Mouse (Mus musculus): ENCODE results near the gene Ces3a. TPM values are rescaled to one million over a fixed set of nuclear protein-coding genes. Genes with fewer than 3 reads are reported as not detected.
"Not testable (repeated sequence)": the region's sequence is repeated elsewhere in the genome, so short reads cannot be mapped to it uniquely, and the experiment has no call there.

Gene Ces3a
- polyA plus RNA-seq, 1 experiment, result not detected

- H3K27me3 ChIP-seq (ENCODE audit: control insufficient read depth, insufficient read depth, insufficient read length), result peaks cover 4% of the 10 kb centered on the region
- TF ChIP-seq MYOD1 (IDR thresholded peaks at IDR 0.05; ENCODE audit: control insufficient read depth, insufficient read length, low read depth) (no peak), MYOG (IDR thresholded peaks at IDR 0.05; ENCODE audit: control insufficient read depth, extremely low read depth, insufficient read length) (no peak), CEBPB (IDR thresholded peaks at IDR 0.05; ENCODE audit: low read depth) (no peak), FOSL1 (IDR thresholded peaks at IDR 0.05; ENCODE audit: insufficient read depth, low read length, poor library complexity, severe bottlenecking) (no peak), USF1 (IDR thresholded peaks at IDR 0.05; ENCODE audit: low read depth) (no peak), CTCF (IDR thresholded peaks at IDR 0.05; ENCODE audit: control insufficient read depth, insufficient read depth, insufficient read length) (no peak), MAX (IDR thresholded peaks at IDR 0.05) (no peak)
- no peak overlapping the region for H3ac ChIP-seq (ENCODE audit: control insufficient read depth, insufficient read length, low read depth)
These were observed 30.2 kb downstream of the Ces3a start for GRCm38 (mm10) chr8:105078591-105078990.

DNA sequence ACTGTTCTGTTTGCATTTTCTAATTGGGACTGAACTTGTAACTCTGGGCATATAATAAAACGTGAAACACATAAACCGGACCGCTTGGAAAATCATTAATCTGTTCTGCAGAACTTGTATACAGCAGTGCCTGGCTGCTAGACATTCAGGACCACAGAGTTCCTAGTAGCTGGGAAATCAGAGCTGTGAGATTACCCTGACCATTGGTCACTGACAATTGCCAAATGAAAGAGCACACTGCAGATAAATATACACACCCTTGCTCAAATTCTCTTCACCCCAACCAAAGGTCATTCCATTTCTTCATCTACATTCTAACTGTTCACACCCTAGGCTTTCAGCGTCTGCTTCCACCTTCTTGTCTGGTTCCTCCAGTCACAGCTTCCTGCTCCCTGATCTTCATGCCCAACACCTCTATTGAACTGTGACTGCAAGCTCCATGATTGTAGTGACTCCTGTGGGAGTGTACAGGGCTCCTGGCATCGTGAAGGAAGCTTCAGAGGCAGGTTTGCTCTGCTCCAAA lies 32.5 kb downstream of the Ces3a start:
- Histone ChIP-seq H3K79me2 (ENCODE audit: control insufficient read depth, insufficient read depth) (no peaks in the 10 kb centered on the region), H3K36me3 (ENCODE audit: control insufficient read depth, insufficient read depth) (no peaks in the 10 kb centered on the region), H3K4me3 (ENCODE audit: insufficient read depth, poor library complexity, severe bottlenecking) (no peak overlapping the region), H3K79me3 (ENCODE audit: low read depth) (no peaks in the 10 kb centered on the region), H3K27me3 (ENCODE audit: control insufficient read depth, insufficient read depth, insufficient read length) (peaks cover 4% of the 10 kb centered on the region), H3ac (ENCODE audit: control insufficient read depth, insufficient read length, low read depth) (no peak overlapping the region)
- TF ChIP-seq MYOD1 (IDR thresholded peaks at IDR 0.05; ENCODE audit: control insufficient read depth, insufficient read length, low read depth) (no peak), MAX (IDR thresholded peaks at IDR 0.05) (no peak), FOSL1 (IDR thresholded peaks at IDR 0.05; ENCODE audit: insufficient read depth, low read length, poor library complexity, severe bottlenecking) (no peak), CEBPB (IDR thresholded peaks at IDR 0.05; ENCODE audit: low read depth) (no peak), USF1 (IDR thresholded peaks at IDR 0.05; ENCODE audit: low read depth) (no peak), MYOG (IDR thresholded peaks at IDR 0.05; ENCODE audit: control insufficient read depth, extremely low read depth, insufficient read length) (no peak), CTCF (IDR thresholded peaks at IDR 0.05; ENCODE audit: control insufficient read depth, insufficient read depth, insufficient read length) (no peak)

More at GRCm38 (mm10) chr8:105078591-105078990, 30.2 kb downstream of the Ces3a start:
- no peaks in the 10 kb centered on the region for H3K79me3 ChIP-seq (ENCODE audit: low read depth)
- H3K36me3 ChIP-seq (ENCODE audit: control insufficient read depth, insufficient read depth), result no peaks in the 10 kb centered on the region
- H3K4me3 ChIP-seq (ENCODE audit: insufficient read depth, poor library complexity, severe bottlenecking), result no peak overlapping the region
- H3K79me2 ChIP-seq (ENCODE audit: control insufficient read depth, insufficient read depth), result no peaks in the 10 kb centered on the region

GRCm38 (mm10) chr8:105083449-105084050 lies 35.1 kb downstream of the Ces3a start, which contains the start of gene Ces3b:
Gene Ces3b (plus strand): TSS chr8:105083753.
- Histone ChIP-seq H3K79me2 (ENCODE audit: control insufficient read depth, insufficient read depth) (no peaks in the 10 kb centered on the region), H3K4me3 (ENCODE audit: insufficient read depth, poor library complexity, severe bottlenecking) (no peak within 1 kb of the TSS), H3ac (ENCODE audit: control insufficient read depth, insufficient read length, low read depth) (no peak within 1 kb of the TSS), H3K79me3 (ENCODE audit: low read depth) (no peaks in the 10 kb centered on the region), H3K36me3 (ENCODE audit: control insufficient read depth, insufficient read depth) (no peaks in the 10 kb centered on the region), H3K27me3 (ENCODE audit: control insufficient read depth, insufficient read depth, insufficient read length) (peaks cover 4% of the 10 kb centered on the region)
- no peak for TF ChIP-seq MYOG (IDR thresholded peaks at IDR 0.05; ENCODE audit: control insufficient read depth, extremely low read depth, insufficient read length)
- no peak for TF ChIP-seq MYOD1 (IDR thresholded peaks at IDR 0.05; ENCODE audit: control insufficient read depth, insufficient read length, low read depth)
- no peak for TF ChIP-seq CTCF (IDR thresholded peaks at IDR 0.05; ENCODE audit: control insufficient read depth, insufficient read depth, insufficient read length)
- TF ChIP-seq CEBPB (IDR thresholded peaks at IDR 0.05; ENCODE audit: low read depth), result no peak
- no peak for TF ChIP-seq MAX (IDR thresholded peaks at IDR 0.05)
- TF ChIP-seq FOSL1 (IDR thresholded peaks at IDR 0.05; ENCODE audit: insufficient read depth, low read length, poor library complexity, severe bottlenecking), result no peak
- TF ChIP-seq USF1 (IDR thresholded peaks at IDR 0.05; ENCODE audit: low read depth), result no peak

DNA sequence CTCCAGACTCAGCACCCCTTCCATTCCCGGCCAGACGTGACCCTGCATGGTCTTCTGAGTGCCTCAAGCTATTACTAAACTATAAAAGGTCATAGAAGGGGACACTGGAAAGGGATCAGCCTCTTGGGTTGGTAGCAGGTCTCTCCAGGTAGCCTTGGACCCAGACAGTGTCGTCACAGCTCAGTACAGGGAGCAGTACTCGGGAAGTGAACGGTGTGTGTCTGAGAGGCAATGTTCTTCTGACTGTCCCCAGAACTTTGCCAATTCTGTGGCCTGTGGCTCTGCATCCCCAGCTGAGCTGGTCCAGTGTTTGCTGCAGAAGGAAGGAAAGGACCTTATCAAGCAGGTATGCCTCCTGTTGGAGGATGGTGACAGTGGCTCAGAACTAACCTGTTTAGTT lies 39.8 kb downstream of the Ces3a start:
- not testable (repeated sequence) for H3K36me3 ChIP-seq (ENCODE audit: control insufficient read depth, insufficient read depth); H3ac ChIP-seq (ENCODE audit: control insufficient read depth, insufficient read length, low read depth); H3K4me3 ChIP-seq (ENCODE audit: insufficient read depth, poor library complexity, severe bottlenecking); H3K79me2 ChIP-seq (ENCODE audit: control insufficient read depth, insufficient read depth); H3K79me3 ChIP-seq (ENCODE audit: low read depth)
- peaks cover 11% of the 10 kb centered on the region for H3K27me3 ChIP-seq (ENCODE audit: control insufficient read depth, insufficient read depth, insufficient read length)

GRCm38 (mm10) chr8:105088581-105088980 lies 40.2 kb downstream of the Ces3a start:
- H3K79me2 ChIP-seq (ENCODE audit: control insufficient read depth, insufficient read depth), result no peaks in the 10 kb centered on the region
- H3K4me3 ChIP-seq (ENCODE audit: insufficient read depth, poor library complexity, severe bottlenecking), result no peak overlapping the region
- no peak overlapping the region for H3ac ChIP-seq (ENCODE audit: control insufficient read depth, insufficient read length, low read depth)
- H3K79me3 ChIP-seq (ENCODE audit: low read depth), result no peaks in the 10 kb centered on the region
- H3K27me3 ChIP-seq (ENCODE audit: control insufficient read depth, insufficient read depth, insufficient read length), result peaks cover 11% of the 10 kb centered on the region
- no peaks in the 10 kb centered on the region for H3K36me3 ChIP-seq (ENCODE audit: control insufficient read depth, insufficient read depth)
- TF ChIP-seq MYOD1 (IDR thresholded peaks at IDR 0.05; ENCODE audit: control insufficient read depth, insufficient read length, low read depth) (no peak), FOSL1 (IDR thresholded peaks at IDR 0.05; ENCODE audit: insufficient read depth, low read length, poor library complexity, severe bottlenecking) (no peak), CTCF (IDR thresholded peaks at IDR 0.05; ENCODE audit: control insufficient read depth, insufficient read depth, insufficient read length) (no peak), CEBPB (IDR thresholded peaks at IDR 0.05; ENCODE audit: low read depth) (no peak), MAX (IDR thresholded peaks at IDR 0.05) (no peak), USF1 (IDR thresholded peaks at IDR 0.05; ENCODE audit: low read depth) (no peak), MYOG (IDR thresholded peaks at IDR 0.05; ENCODE audit: control insufficient read depth, extremely low read depth, insufficient read length) (no peak)

DNA sequence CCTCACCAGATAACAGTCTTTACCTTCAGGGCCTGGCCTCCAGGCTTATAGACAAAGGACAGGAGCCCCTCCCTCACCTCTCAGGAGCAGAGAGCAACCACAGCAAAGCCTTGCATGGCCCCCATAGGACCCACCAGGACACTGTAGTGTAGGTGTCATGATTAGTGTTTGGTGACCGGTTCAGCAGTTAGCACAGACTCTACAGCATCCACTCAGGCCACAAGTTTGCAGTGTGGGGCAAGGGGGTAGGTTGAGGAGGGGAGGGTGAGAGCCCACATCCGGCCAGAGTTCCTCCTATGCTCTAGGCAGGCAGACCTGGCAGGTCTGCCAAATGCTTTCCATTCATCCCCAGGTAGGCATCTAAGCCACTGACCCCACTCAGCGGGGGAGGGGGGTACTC lies 45.6 kb downstream of the Ces3a start:
- no peaks in the 10 kb centered on the region for H3K36me3 ChIP-seq (ENCODE audit: control insufficient read depth, insufficient read depth)
- no peak overlapping the region for H3K4me3 ChIP-seq (ENCODE audit: insufficient read depth, poor library complexity, severe bottlenecking)
- H3ac ChIP-seq (ENCODE audit: control insufficient read depth, insufficient read length, low read depth), result no peak overlapping the region
- H3K27me3 ChIP-seq (ENCODE audit: control insufficient read depth, insufficient read depth, insufficient read length), result peaks cover 9% of the 10 kb centered on the region
- H3K79me2 ChIP-seq (ENCODE audit: control insufficient read depth, insufficient read depth), result no peaks in the 10 kb centered on the region
- no peaks in the 10 kb centered on the region for H3K79me3 ChIP-seq (ENCODE audit: low read depth)
- no peak for TF ChIP-seq MYOD1 (IDR thresholded peaks at IDR 0.05; ENCODE audit: control insufficient read depth, insufficient read length, low read depth)
- no peak for TF ChIP-seq MYOG (IDR thresholded peaks at IDR 0.05; ENCODE audit: control insufficient read depth, extremely low read depth, insufficient read length)
- TF ChIP-seq CEBPB (IDR thresholded peaks at IDR 0.05; ENCODE audit: low read depth), result no peak
- TF ChIP-seq FOSL1 (IDR thresholded peaks at IDR 0.05; ENCODE audit: insufficient read depth, low read length, poor library complexity, severe bottlenecking), result no peak
- no peak for TF ChIP-seq MAX (IDR thresholded peaks at IDR 0.05)

DNA sequence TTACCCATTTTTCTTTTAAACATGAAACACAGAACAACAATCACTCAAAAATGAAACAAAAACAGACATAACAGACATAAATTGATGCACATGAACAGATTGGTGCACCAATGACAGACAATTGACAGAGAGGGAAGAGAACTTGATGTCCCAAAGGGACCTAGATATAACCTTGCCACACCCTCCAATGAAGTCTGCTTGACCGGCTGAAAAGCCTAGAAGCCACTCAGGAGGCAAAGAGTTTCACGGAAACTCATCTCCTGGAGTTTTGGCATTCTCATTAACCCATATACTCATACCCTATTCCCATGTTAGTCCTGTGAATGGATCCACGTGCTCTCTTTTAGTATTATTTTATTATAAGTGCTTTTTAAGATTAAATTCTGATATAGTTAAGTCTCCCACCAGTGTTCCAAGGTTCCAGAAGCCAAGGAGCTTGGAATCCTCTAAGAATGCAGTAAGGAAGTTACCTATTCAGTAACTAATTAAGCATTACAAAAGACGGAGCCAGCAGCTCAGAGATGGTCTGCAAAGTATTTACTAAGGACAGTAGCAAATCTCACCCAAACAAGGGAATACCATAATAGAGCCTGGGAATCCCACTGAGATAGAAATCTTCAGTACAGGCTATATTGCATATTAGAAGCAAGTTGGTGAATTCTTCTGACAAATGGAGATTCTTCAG lies 53.8 kb downstream of the Ces3a start:
- not testable (repeated sequence) for H3K79me2 ChIP-seq (ENCODE audit: control insufficient read depth, insufficient read depth); H3K36me3 ChIP-seq (ENCODE audit: control insufficient read depth, insufficient read depth); H3K4me3 ChIP-seq (ENCODE audit: insufficient read depth, poor library complexity, severe bottlenecking); H3K27me3 ChIP-seq (ENCODE audit: control insufficient read depth, insufficient read depth, insufficient read length); H3ac ChIP-seq (ENCODE audit: control insufficient read depth, insufficient read length, low read depth); H3K79me3 ChIP-seq (ENCODE audit: low read depth)

DNA sequence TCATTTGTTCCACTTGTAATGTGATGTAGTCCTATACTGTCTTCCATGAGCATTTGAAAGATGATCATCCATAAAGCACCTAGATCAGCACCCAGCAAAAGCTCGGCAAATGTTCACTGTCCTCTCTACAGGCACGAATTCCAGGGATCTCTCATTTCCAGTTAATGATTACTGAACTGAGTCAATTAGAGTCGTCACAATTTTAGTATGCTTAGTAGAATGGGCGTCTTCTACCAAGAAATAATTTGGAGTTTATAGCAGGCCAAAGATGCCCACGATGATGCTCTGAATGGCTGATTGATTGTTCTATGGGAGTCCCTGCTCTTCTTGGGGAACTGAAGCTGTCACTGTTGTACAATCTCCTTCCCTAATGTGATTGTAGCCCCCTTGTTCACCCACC lies 55.3 kb downstream of the Ces3a start:
- H3K36me3 ChIP-seq (ENCODE audit: control insufficient read depth, insufficient read depth); H3K4me3 ChIP-seq (ENCODE audit: insufficient read depth, poor library complexity, severe bottlenecking); H3K79me2 ChIP-seq (ENCODE audit: control insufficient read depth, insufficient read depth); H3K79me3 ChIP-seq (ENCODE audit: low read depth); H3K27me3 ChIP-seq (ENCODE audit: control insufficient read depth, insufficient read depth, insufficient read length); H3ac ChIP-seq (ENCODE audit: control insufficient read depth, insufficient read length, low read depth): not testable (repeated sequence)

Measured in C2C12 (cell line).